Mouse (Mus musculus) heart, adult 10 weeks (tissue): ENCODE results near the gene 2210016F16Rik. TPM values are rescaled to one million over a fixed set of nuclear protein-coding genes. Genes with fewer than 3 reads are reported as not detected.

Source experiments
- polyA plus RNA-seq: library from polyadenylated mRNA; stranded (reverse); fragments of 350-450 nt; fragmentation: Illumina TruSeq; extraction: RNeasy Lipid Tissue Mini Kit (QIAGEN cat#74804); gene quantifications from one replicate; pipeline ENCODE4 v1.2.3, GENCODE M21; 2014; ENCODE audit warnings: low read depth, low replicate concordance

The 2210016F16Rik gene
- 16.2 TPM for polyA plus RNA-seq

GRCm38 (mm10) chr13:58384779-58385546, at the start of gene 2210016F16Rik:
Gene 2210016F16Rik, minus strand, starts transcription at chr13:58385225.

GRCm38 (mm10) chr13:58403243-58403642, 18.2 kb upstream of the 2210016F16Rik start, which contains the start of gene Hnrnpk:
Gene Hnrnpk, minus strand, starts transcription at chr13:58403343.

GRCm38 (mm10) chr13:58402003-58402743, 17.1 kb upstream of the 2210016F16Rik start, which contains the start of gene Rmi1:
Gene Rmi1, plus strand, starts transcription at chr13:58402248.

GRCm38 (mm10) chr13:58358629-58359303, 26.3 kb downstream of the 2210016F16Rik start, which contains the start of gene Kif27:
Gene Kif27, minus strand, starts transcription at chr13:58359122.

Other genes starting within 250 kb of the 2210016F16Rik start
- gene Idnk, start 227.6 kb downstream of the 2210016F16Rik start, polyA plus RNA-seq: 25.6 TPM
- gene Ubqln1, start 169.6 kb downstream of the 2210016F16Rik start, polyA plus RNA-seq: 45.7 TPM
- gene Gkap1, start 109.5 kb downstream of the 2210016F16Rik start, polyA plus RNA-seq: 38.2 TPM
- not detected for gene Kif27, start 26.1 kb downstream of the 2210016F16Rik start, polyA plus RNA-seq
- gene Rmi1, start 17.0 kb upstream of the 2210016F16Rik start, polyA plus RNA-seq: 16.7 TPM
- gene Hnrnpk, start 18.1 kb upstream of the 2210016F16Rik start, polyA plus RNA-seq: 281 TPM
- gene Slc28a3, start 225.7 kb upstream of the 2210016F16Rik start, polyA plus RNA-seq: not detected